Mouse (Mus musculus) testis, adult 2 months (tissue): ENCODE measurements at regions not wholly inside any gene's neighbourhood (a gene's known extent, or its start where the extent isn't known, plus 50 kb on each side); places are given as distances from the start of the nearest gene placed in this dataset.

ENCODE experiments used
- H3K27ac ChIP-seq: fragments of 200-500 bp; 2 replicates; pipeline ENCODE4 v1.5.1; 2012; ENCODE audit warnings: low read depth, low read length; ENCODE audit not compliant: control insufficient read depth, insufficient read depth
- H3K27me3 ChIP-seq: fragments of 200-500 bp; 2 replicates; pipeline ENCODE4 v1.6.1; 2012; ENCODE audit warnings: mild to moderate bottlenecking, low read length, moderate library complexity; ENCODE audit not compliant: control insufficient read depth, insufficient read depth
- H3K36me3 ChIP-seq: fragments of 200-500 bp; 2 replicates; pipeline ENCODE4 v1.6.1; 2012; ENCODE audit warnings: mild to moderate bottlenecking, low read length; ENCODE audit not compliant: control insufficient read depth, insufficient read depth
- H3K4me1 ChIP-seq: fragments of 200-500 bp; 2 replicates; pipeline ENCODE4 v1.6.1; 2012; ENCODE audit warnings: low read length; ENCODE audit not compliant: control insufficient read depth, insufficient read depth
- H3K4me3 ChIP-seq: fragments of 200-500 bp; 2 replicates; pipeline ENCODE4 v1.5.1; 2012; ENCODE audit warnings: low read depth, mild to moderate bottlenecking, low read length, moderate library complexity, mixed read lengths; ENCODE audit not compliant: control insufficient read depth
- CTCF ChIP-seq: fragments of 200-500 bp; IDR thresholded peaks from 2 replicates; pipeline ENCODE4 v1.5.1; 2012; ENCODE audit warnings: low read depth, mild to moderate bottlenecking, inconsistent platforms, low read length, moderate library complexity; ENCODE audit not compliant: control insufficient read depth, insufficient read depth, insufficient replicate concordance
- POLR2A ChIP-seq: fragments of 200-500 bp; IDR thresholded peaks from 2 replicates; pipeline ENCODE4 v1.6.1; 2012; ENCODE audit warnings: low read depth, mild to moderate bottlenecking, inconsistent platforms, low read length, moderate library complexity; ENCODE audit not compliant: control insufficient read depth

DNA sequence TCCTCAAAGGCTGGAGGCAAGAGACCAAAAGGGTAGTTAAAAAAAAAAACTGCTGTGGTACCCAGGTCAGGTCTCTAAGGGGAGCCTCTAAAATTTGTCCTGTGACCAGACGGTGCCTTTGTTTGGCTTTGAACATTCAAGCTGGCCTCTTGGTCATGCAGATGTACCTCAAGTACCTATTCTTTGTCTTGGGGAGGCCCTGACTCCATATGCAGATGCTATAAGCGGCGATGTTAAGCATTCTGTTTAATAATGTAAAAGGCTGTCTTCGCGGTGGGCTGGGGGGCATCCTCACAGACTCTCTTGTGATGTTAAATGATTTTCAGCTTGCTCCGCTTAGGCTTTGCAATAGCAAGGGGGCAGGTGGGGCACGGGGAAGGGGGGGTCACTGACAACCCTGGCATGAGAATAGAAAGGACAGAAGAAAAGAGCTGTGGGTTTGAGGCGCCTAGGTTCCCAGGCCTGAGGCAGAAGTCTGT is 85.8 kb upstream of the Pja1 start:
- no peaks in the 10 kb centered on the region for H3K4me1 ChIP-seq
- no peaks in the 10 kb centered on the region for H3K36me3 ChIP-seq
- no peak overlapping the region for H3K4me3 ChIP-seq
- no peak for TF ChIP-seq CTCF
- no peak for TF ChIP-seq POLR2A
- H3K27me3 ChIP-seq, result no peaks in the 10 kb centered on the region
- no peak overlapping the region for H3K27ac ChIP-seq

DNA sequence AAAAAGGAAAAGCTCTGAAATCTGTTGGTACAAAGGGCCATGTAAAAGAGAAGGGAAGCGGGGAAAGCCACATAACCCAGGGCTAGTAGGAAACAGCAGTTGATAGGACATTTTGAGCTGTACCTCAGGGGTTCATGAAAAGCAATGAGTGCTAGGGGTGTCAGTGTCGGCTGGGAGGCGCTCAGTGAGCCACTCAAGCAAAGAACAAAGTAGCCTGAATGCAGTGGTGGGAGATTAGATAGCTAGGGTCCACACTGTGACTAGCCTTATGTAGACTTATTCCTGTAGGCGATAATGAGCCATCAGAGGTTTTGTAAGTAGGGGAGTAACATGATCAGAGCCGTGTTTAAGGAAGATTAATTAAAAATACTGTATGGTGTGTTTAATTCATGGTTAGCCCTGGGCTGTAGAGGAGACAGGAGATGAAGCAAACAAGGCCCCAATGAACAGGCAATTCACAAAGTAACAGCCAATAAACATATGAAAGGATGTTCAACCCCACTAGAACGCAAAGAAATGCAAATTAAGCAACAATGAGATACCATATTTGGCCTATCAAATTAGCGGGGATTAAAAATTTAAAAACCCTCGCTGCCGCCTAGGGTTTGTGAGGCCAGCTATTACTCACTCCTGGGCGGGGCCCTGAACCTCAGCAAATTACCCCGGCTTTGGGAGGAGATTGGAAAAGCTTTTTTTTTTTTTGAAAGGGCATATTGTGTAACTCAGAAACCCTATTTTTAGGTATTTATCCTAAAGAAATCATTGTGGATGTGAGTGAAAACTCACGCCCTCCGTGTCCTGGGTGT is 85.1 kb upstream of the Pja1 start:
- no peaks in the 10 kb centered on the region for H3K4me1 ChIP-seq
- TF ChIP-seq POLR2A (no peak), CTCF (no peak)
- no peaks in the 10 kb centered on the region for H3K36me3 ChIP-seq
- H3K27me3 ChIP-seq, result no peaks in the 10 kb centered on the region
- no peak overlapping the region for H3K27ac ChIP-seq
- H3K4me3 ChIP-seq, result no peak overlapping the region

DNA sequence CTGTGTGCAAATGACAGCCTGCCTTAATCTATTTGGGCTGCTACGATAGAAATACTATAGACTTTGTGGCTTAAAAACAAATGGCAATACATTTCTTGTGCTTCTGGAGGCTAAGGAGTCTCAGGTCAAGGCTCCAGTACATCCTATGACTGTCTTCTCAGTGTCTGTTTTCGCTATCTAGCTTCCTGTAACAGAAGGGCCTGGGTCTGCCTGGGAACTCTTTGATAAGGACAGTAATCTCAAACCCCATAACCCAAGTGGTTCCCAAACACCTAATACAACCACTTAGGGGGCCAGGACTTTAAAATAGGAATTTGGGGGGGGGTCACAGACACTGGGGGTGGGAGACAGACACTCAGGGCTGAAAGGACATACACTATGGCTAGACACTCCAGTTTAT is 81.7 kb upstream of the Pja1 start:
- TF ChIP-seq CTCF, result no peak
- TF ChIP-seq POLR2A, result no peak
- no peaks in the 10 kb centered on the region for H3K36me3 ChIP-seq
- H3K4me1 ChIP-seq, result no peaks in the 10 kb centered on the region
- no peaks in the 10 kb centered on the region for H3K27me3 ChIP-seq
- no peak overlapping the region for H3K4me3 ChIP-seq
- H3K27ac ChIP-seq, result no peak overlapping the region

DNA sequence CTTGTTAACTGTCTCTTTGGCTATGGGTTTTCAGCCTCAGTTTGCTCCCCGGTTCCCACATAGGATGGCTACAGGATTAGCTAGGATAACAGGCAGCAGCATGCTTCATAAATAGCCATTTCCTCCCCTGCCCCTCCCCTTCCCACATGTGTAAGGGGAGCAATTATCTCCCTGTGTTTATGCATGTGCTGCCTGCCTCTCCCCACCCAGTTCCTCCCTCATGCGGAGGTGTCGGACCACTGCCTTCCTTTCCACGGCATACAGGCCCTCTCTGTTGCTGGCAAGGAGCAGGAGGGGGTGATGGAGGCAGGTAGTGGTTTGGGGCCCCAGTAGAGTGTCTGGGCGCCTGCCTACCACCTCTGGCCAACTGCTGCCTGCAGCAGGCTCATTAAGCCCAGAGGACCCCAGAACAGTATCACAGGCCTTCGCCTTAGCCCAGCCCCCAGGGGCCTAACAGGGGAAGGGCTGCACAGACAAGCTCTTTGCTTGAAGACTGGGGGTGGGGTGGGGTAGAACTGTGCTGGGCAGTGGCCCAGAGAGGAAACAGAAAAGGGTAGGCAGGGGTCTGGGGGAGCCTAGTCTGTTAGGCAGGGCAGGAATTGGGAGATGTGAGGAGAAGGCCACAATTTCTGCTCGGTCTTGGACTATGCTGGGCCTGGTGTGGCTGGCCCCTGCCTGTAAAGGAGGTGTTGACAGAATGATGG is 79.1 kb upstream of the Pja1 start:
- no peak overlapping the region for H3K27ac ChIP-seq
- no peak for TF ChIP-seq CTCF
- H3K4me3 ChIP-seq, result no peak overlapping the region
- H3K36me3 ChIP-seq, result no peaks in the 10 kb centered on the region
- H3K27me3 ChIP-seq, result no peaks in the 10 kb centered on the region
- no peaks in the 10 kb centered on the region for H3K4me1 ChIP-seq

DNA sequence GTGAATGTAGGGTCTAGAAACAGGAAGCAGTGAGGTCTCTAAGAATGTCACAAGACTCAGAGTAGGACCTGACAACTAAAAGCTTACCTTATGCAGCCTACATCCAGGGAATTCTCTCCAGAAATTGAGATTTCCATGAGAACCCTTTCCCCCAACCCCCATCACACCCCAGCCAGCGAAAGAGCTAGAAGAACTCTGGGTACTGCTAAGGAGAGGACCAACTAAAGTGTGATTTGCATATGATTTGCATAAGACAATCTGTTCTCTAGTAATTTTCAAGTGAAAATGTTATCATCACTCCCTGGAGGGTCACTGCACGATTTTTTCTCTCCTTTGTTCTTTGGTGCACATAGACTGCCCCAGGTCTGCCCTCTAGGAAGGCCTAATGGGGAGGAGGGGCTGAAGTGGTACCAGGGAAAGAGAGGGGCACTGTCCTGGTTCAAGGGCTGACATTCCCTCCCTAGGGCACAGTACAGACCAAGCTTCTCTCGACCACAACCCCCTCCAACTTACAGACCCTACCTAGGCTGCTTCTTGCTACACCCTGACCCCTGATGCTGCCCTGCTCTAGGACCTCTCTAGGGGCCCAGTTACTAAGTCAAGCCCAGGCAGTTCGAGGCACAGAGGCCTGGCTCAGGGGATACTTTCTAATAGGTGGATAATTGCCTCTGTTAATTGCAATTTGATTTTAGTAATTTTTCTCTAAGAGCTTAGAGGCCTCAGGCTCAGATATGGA is 77.4 kb upstream of the Pja1 start:
- Histone ChIP-seq H3K27me3 (no peaks in the 10 kb centered on the region), H3K27ac (no peak overlapping the region), H3K4me3 (no peak overlapping the region), H3K36me3 (no peaks in the 10 kb centered on the region), H3K4me1 (no peaks in the 10 kb centered on the region)
- TF ChIP-seq CTCF (no peak), POLR2A (no peak)

DNA sequence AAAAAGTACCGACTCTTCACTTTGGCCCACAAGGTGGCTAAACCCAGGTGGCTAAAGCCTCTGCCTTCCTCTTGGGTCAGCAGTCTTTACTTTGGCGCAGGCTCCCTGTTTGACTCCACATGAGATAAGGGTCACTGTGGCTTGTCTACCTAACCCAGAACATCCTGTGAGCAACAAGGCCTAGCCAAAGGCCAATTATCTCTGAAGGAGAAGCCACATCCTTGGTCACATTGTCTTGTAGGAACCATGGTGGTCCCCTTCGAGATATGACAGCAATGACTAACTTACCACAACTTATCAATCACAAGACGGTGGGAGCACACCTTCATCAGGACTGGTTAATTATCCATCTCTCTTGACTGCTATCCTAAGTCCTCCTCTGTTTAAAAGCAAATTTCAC is 73.3 kb upstream of the Pja1 start:
- Histone ChIP-seq H3K4me1 (no peaks in the 10 kb centered on the region), H3K36me3 (no peaks in the 10 kb centered on the region), H3K4me3 (no peak overlapping the region), H3K27ac (no peak overlapping the region), H3K27me3 (no peaks in the 10 kb centered on the region)
- TF ChIP-seq POLR2A (no peak), CTCF (no peak)

DNA sequence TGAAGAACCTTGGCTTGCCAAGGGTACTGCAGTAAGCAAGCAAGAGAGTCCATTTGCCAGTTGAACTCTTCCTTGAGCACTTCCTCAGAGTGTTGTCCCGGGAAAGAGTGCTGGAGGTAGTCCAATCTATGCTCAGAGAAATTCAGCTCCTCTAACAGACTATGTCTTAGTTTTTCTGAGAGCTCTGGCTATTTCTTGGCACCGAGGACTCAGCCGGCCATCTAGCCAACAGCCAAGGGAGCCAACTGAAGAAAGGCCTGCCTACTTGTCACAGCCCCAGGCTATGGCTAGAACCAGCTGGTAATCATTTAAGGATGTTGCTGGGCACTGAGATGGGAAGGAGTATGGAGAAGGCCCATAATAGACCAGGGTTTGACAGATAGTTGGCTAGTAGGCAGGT is 70.8 kb upstream of the Pja1 start:
- no peaks in the 10 kb centered on the region for H3K36me3 ChIP-seq
- H3K4me1 ChIP-seq, result no peaks in the 10 kb centered on the region
- no peak overlapping the region; the same call in 1 of the 2 replicates for H3K27ac ChIP-seq
- H3K4me3 ChIP-seq, result no peak overlapping the region
- H3K27me3 ChIP-seq, result no peaks in the 10 kb centered on the region
- TF ChIP-seq CTCF, result no peak
- TF ChIP-seq POLR2A, result no peak
